Mouse (Mus musculus) adrenal gland, postnatal 10 days (tissue): ENCODE results near the gene Rab3a. TPM values are rescaled to one million over a fixed set of nuclear protein-coding genes. Genes with fewer than 3 reads are reported as not detected.

ENCODE experiments used
- DNase-seq: peaks from one replicate; pipeline ENCODE4 v3.0.0; 2021; ENCODE audit warnings: mixed read lengths
- total RNA-seq, 2 experiments: library from RNA; stranded (reverse); gene quantifications; 2 replicates each; pipeline ENCODE4 v1.2.3; 2021

Gene Rab3a
- total RNA-seq, 2 experiments from 2014 or later: 53.3 to 53.9 TPM

DNA sequence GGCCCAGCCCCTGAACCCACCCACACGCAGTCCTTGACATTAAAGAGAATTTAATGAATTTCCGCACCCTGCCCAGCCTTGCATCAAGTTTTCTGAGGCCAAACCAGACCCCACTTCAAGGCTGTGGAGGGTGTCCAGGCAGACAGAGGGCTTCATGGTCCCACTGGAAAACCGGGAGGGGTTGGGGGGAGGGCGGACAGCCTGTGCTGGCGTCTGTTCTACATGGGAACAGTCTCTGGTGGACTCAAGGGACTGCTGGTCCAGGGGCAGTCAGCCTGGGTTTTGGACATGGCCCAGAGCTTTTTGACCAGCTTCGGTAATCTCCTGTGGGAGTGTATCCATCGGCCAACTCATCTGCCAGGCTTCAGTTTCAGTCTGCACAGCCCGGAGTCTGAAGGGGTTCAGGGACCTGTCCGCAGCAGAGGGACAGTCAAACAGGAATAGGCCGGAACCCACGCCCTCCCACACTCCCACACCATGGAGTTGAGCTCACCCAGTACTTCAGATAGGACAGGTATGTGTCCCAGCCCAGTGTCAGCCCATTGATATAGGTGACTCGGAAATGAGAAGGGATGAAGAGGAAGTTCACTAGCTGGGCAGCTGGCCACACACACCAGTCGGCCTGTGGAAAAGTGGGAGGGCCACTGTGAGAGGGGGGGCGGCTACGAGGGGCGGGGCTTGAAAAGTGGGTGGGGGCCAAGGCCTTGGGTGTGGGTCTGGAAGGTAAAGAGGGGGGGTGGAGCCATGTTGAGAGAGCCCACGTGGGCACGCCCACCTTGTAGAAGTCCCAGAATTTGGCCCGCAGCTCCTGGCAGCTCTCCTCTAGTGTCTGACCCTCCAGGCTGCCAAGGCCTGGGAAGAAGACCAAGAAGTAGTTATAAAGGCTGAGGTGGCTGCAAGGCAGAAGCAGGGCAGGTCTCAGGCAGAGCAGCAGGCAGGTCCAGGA lies 4.4 kb downstream of the Rab3a start:
- peak; percentile 84 for DNase-seq

DNA sequence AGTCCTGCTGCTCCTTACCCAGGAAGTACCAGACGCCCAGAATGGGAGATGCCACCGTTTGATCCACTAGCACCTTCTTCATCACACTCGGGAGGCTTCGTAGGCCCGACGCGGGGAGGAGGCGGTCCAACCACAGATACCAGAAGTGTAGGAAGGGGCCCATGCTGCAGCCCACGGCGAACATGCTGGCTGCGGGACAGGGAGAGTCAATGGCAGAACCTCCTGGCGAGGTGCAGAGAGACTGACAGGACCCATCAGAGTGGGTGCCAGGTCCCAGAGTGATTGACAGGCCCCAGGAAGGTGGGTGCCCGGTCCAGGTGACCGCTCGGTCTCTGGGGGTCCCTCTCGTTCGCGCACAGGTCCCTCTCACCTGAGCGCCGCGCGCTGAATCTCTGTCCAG lies 5.9 kb downstream of the Rab3a start:
- no peak for DNase-seq

DNA sequence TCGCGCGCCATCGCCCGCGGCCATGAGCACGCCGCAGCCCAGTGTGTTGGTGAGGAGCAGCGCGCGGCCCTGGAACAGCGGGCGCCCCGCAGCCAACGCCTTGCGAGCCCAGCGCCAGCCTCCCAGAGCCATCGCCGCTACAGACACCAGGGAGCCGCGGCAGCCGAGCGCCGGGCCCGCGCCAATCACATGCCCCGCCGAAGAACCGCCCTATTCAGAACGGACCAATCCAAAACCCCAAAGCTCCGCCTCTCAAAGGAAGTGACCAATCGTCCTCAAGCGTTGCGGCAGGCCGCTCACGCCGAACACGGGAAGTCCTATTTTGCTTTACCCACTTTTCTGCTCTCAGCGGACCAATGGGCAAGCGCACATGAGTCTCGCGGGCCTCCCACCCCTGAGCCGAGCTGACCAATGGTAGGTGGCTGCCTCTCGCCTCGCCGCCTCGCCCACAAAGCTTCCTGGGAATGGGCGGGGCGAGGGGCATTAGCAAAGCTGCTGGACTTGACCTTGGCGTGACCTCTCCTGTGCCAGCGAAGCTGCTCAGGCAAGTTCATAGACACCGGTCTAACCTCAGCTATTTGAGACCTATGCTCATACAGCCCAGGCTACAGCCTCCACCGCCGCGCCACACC lies 6.4 kb downstream of the Rab3a start, which contains the start of gene Mpv17l2:
Gene Mpv17l2 (minus strand): TSS at position 172 of the 632 bp plus-strand sequence.
- peak; percentile 95 for DNase-seq

DNA sequence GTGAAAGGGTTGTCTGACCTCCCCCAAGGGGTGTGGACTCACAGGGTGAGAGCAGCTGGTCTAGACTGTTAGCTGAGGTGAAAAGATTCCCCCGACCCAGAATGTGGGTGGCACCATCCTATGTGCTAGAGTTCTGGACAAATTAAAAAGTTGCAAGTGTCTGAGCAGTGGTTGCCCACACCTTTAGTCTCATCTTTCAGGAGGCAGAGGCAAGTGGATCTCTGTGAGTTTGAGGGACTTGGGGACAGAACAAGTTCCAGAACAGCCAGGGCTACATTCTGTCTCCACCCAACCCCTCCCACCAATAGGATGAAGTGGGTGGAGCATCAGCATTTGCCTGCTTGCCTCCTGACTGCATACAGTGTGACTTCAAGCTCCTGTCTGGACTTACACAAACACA lies 7.6 kb downstream of the Rab3a start:
- no peak for DNase-seq

- peak; percentile 78 for DNase-seq
These were observed 8.9 kb downstream of the Rab3a start for GRCm38 (mm10) chr8:70763354-70763753.

DNA sequence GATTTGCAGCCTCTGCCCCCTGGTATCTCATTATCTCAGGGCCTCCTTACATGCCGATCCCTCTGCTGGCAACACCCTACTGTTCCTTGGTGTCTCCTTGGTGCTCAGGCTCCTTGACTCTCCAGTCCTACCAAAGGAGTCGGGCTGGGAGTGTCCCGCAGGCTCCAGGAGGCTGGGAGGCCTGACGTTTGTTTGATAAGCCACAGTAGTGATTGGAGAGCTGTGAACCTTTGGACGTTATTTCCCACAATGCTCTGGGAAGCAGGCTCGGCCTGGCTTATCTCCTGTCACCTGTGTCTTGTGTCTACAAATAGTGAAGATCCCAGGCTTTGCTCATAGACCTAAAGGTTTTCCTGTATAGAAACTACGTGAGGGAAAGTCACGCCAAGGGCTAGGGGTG lies 9.5 kb downstream of the Rab3a start:
- DNase-seq: no peak

DNA sequence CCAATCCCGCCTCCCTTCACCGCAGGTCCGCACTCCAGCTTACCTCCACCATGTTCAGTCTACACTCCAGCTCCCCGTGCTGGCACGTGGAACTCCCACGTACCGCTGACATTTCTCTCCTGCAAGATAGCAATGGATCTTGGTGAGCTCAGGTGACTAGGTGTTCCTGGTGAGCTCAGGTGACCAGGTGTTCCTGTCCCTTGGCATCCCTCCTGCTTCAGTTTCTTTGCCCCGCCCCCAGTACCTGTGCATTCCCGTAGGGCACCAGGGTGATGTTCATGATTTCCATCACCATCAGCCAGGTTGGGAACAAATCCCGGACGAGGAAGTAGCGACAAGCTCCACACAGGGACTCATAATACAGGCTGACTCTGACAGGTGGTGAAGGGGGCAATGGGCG lies 10.2 kb downstream of the Rab3a start:
- no peak for DNase-seq

- DNase-seq: no peak
These were observed 10.8 kb downstream of the Rab3a start for GRCm38 (mm10) chr8:70765329-70765728.

DNA sequence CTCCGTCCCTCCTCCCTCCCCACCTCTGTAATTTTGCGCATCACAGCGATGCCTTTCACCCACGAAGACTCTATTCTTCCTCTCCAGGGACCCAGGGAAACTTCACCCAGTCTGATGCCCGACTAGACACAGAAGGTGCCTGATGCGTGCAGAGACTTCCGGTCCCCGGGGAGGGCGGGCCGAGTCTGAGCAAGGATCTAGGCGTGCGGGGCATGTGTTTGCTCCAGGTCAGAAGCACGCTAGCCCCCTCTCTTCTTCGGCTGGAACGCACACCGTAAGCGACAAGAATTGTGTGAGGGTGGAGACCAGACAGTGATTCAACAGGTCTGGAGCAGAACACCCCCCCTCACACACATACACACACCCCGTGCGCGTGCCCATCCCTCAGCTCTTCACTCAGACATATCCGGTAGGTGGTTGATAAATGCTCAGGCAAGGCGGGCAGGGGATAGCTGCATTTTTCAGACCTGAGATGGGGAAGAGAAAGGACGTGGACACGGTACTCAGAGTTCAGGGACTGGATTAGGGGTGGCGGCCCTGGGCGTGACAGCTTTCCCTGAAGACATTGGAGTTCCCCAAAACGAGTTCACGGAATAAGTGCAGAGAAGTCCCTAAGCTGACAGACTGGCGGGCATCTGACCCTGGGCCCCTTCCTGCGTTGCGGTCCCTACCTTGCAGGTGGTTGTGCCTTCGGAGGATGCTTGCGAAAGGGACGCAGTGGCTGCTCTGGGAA lies 11.5 kb downstream of the Rab3a start:
- DNase-seq: peak; percentile 60

- peak; percentile 77 for DNase-seq
These were observed 12.3 kb downstream of the Rab3a start for GRCm38 (mm10) chr8:70766571-70767440.

- DNase-seq: no peak
These were observed 13.0 kb downstream of the Rab3a start for GRCm38 (mm10) chr8:70767503-70767902.

DNA sequence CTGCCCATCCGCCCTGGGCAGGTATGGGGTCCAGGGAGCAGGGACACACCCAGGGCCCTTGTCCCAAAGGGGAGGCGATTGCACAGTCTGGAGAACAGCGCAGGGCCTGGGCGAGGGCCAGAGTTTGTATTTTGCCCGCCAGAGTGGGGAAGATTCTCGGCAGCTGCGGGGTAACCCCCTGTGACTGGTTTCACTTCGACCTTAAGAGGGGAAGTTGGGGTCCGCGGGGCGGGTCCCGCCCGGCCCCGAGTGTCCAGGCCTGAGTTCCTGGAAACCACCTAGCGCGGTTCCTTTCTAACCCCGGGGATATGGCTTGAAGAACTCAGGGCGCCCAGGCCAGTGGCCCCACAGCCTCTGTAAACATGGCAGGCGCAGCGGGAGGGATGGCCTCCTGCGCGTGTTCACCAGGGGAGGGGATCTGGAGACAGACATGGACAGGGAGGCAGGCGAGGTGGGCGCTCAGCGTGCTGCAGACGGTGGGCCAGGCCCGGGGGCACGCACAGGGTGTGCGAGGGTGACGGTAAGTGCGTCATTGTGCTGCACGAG lies 13.8 kb downstream of the Rab3a start:
- DNase-seq: no peak

DNA sequence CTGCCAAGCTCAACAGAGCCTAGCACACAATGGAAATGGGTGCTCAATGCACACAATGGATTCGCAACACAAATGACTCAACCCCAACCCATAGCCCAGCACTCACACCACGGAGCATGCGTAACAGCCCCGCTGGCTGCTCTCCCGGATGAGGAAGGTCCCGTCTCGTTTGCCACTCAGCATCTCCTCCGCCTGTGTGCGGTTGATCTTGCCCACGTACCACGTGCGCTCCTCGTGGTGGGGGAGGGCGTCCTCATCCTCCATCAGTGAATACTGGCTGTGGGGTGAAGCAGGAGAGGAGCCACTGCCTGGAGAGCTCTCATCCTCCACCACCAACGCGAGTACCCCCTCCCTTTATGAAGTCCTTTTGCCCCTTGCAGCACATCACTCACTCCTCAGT lies 14.5 kb downstream of the Rab3a start:
- DNase-seq: no peak

DNA sequence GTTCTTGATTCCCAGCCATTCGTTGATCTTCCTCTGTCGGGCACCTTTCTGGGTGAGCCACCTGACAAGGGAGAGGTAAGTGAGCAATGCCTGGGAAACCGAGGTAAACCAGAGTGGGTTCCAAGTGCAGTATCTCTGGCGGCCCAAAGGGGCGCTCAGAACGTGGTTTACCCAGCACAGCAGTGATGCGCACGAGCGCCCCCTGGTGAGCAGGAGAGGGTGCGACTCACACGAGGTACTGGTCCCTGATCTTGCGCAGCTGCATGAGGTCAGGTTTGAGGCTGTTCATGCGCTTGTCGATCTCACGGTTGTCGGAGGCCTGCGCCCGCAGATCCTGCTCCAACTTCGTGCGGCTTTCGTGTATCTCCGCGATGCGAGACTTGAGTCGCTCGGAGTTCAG lies 14.9 kb downstream of the Rab3a start:
- DNase-seq: peak; percentile 98

DNA sequence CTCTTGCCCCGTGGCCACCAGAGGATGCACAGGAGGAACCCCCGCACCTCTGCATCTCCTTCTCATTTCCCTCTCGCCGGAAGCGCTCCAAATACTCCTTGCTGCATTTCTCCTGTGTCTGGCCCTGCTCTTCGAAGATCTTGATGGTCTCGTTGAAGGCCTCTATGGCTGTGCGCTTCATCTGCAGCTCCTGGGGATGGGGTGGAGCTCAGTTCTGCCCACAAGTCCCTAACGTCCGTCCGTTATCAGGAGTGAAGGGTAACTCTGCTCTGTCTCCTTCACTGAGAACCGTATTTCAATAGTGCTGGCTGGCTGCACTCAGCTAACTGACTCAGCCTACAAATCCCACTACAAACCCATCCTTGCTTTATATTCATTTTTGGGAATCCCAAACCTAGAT lies 15.4 kb downstream of the Rab3a start:
- no peak for DNase-seq

DNA sequence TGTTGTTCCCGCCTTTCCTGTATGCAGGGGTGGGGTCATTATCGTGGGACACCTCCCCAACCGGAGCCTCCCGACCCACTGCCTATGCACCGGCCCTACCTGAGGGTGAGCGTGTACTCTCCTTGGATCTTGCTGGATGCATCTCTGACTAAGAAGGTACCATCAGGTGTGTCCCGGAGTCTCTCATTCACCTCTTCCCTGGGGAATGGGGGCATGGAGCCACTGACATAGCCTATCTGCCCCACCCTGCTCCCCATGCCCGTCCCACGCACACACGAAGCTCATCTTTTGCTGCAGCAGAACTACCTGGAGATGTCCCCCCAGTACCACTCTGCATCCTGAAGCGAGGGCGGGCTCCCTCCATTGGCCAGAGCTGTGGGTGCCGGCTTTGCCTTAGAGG lies 16.3 kb downstream of the Rab3a start:
- DNase-seq: no peak

DNA sequence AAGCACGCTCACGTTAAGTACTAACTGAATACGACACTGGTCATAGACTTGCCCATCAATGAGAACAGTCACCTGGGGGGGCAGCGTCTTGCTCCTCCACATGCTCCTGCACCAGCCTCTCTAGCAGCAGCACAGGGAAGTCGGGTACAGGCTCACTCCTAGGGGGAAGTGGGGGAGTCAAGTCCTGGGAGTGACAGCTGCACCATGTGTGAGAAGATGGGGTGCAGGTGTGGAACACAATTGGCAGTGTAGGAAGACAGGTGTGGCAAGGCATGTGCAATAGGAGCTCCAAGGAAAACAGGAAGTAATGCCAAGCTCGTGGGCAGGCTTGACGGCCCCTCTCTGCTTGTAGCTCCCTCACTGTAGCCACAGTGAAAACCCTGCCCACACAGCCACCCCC lies 16.7 kb downstream of the Rab3a start:
- no peak for DNase-seq

GRCm38 (mm10) chr8:70772075-70772474 lies 17.6 kb downstream of the Rab3a start:
- no peak for DNase-seq

- DNase-seq: no peak
These were observed 18.4 kb downstream of the Rab3a start for GRCm38 (mm10) chr8:70772890-70773289.

DNA sequence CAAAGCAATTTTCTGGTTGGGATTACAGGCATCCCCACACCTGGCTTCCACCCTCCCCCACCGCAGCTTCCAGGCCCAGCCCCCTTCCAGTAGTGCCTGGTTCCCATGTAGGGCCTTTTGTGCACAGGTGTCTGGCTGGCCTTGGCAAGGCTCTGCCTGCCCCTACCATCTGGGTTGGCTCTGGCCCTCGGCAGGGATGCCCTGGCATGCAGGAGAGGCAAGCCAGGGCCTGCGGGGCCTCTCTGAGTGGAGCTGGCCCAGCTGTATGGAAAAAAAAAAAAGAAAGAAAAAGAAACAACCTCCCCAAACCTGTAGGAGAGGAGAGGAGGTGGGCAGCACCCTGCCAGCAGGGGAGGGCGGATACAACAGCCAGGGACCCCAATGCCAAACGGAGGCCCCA lies 18.9 kb downstream of the Rab3a start:
- no peak for DNase-seq

DNA sequence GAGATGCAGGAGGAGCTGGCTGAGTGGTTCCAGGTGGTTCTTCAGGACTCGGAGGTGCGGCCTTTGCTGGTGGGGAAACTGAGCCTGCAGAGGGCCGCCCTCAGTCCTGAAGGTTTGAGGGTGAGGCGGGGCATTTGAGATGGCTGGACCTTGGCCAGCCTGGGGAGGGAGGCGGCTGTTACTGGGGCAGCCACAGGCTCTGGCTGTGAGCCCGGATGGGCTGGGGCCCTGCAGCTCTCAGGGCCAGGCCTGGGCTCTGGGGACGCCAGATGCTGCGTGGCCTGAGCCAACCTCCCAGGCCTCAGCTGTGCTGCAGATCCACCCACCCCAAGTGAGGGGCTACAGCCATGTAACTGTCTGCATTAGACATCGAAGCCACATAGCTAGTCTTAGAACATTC lies 19.4 kb downstream of the Rab3a start:
- peak; percentile 90 for DNase-seq

- no peak for DNase-seq
These were observed 20.3 kb downstream of the Rab3a start for GRCm38 (mm10) chr8:70774740-70775139.
